Mouse (Mus musculus): ENCODE measurements around the gene Adcy6. TPM values are rescaled to one million over a fixed set of nuclear protein-coding genes. Genes with fewer than 3 reads are reported as not detected.
"Not testable (repeated sequence)": the region's sequence is repeated elsewhere in the genome, so short reads cannot be mapped to it uniquely, and the experiment has no call there.

Gene Adcy6
- polyA plus RNA-seq, 1 experiment from 2014 or later: 14.2 TPM

- Histone ChIP-seq H3K4me1 (no peaks in the 10 kb centered on the region), H3K9me3 (no peaks in the 10 kb centered on the region), H3K36me3 (replicated peaks) (peaks cover 77% of the 10 kb centered on the region), H3K27me3 (no peaks in the 10 kb centered on the region), H3K9ac (no peak overlapping the region), H3K27ac (no peak overlapping the region), H3K4me3 (replicated peaks) (no peak overlapping the region), H3K4me2 (no peak overlapping the region)
- ATAC-seq (ENCODE audit: low FRiP score): no peak
- WGBS: 74% methylated on average over 4 of the region's 4 CpGs
Observed at GRCm38 (mm10) chr15:98591396-98591795, 18.5 kb downstream of the Adcy6 start.

DNA sequence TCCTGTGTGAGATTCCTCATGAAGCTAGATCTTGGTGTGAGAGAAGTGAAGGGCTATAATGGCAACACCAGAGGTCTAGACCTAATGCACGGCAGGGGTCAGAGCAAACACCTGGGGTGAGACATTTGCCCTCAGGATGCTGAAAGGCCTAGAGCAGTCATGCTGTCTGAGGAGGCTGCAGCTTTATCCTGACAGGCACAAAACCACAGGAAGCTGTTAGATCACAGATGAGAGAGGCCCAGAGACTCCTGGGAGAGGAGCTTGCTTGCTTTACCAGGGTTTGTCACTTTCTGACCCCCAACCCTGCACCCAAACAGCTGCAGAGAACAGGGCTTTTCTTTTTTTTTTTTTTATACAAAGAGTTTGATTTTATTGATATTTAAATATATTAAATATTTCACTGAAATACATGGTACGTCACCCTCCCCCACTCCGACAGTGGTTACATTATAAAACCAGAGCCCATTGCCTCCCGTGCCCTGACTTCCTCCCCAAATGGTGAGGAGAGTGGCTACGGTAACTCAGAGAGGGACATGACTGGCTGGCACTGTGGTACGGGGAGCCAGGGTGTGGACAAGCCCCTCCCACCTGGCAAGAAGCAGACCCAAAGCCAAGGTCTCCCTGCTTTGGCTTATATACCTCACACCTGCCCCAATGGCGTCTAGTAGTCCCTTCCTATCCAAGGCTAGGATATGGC is 20.1 kb downstream of the Adcy6 start:
- no peak overlapping the region for H3K4me3 ChIP-seq (replicated peaks)
- 0 out of 2 replicates have a peak, but pooled peaks cover 1% of the 10 kb centered on the region for H3K4me1 ChIP-seq
- H3K27ac ChIP-seq: no peak overlapping the region
- no peak for ATAC-seq (ENCODE audit: low FRiP score)
- 83% methylated on average over 7 of the region's 7 CpGs for WGBS
- no peaks in the 10 kb centered on the region for H3K9me3 ChIP-seq
- no peaks in the 10 kb centered on the region for H3K27me3 ChIP-seq
- H3K36me3 ChIP-seq (replicated peaks): peaks cover 61% of the 10 kb centered on the region
- H3K4me2 ChIP-seq: no peak overlapping the region
- no peak overlapping the region for H3K9ac ChIP-seq

- Histone ChIP-seq H3K9me3 (no peaks in the 10 kb centered on the region), H3K4me3 (replicated peaks) (no peak overlapping the region), H3K27me3 (no peaks in the 10 kb centered on the region), H3K4me1 (0 out of 2 replicates have a peak, but pooled peaks cover 3% of the 10 kb centered on the region), H3K27ac (no peak overlapping the region), H3K36me3 (replicated peaks) (peaks cover 40% of the 10 kb centered on the region), H3K9ac (no peak overlapping the region), H3K4me2 (no peak overlapping the region)
- ATAC-seq (ENCODE audit: low FRiP score): no peak
- 93% methylated on average over 11 of the region's 11 CpGs for WGBS
Observed at GRCm38 (mm10) chr15:98587751-98588150, 22.1 kb downstream of the Adcy6 start.

DNA sequence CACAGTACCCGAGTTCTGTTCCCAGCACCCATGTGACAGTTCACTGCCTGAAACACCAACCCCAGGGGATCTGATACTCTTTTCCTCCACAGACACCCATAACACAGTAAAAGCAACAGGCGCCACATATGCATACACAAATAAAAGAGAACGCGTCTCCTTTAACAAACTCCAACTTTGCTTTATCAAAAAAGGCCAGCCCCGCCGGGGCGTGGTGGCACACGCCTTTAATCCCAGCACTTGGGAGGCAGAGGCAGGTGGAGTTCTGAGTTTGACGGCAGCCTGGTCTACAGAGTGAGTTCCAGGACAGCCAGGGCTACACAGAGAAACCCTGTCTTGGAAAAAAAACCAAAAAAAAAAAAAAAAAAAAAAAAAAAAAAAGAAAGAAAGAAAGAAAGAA is 23.7 kb downstream of the Adcy6 start:
- not testable (repeated sequence) for H3K9ac ChIP-seq; H3K27ac ChIP-seq; H3K4me2 ChIP-seq; H3K27me3 ChIP-seq; H3K9me3 ChIP-seq; H3K4me3 ChIP-seq (replicated peaks); ATAC-seq (ENCODE audit: low FRiP score); H3K4me1 ChIP-seq
- peaks cover 25% of the 10 kb centered on the region for H3K36me3 ChIP-seq (replicated peaks)
- WGBS: 87% methylated on average over 9 of the region's 9 CpGs

DNA sequence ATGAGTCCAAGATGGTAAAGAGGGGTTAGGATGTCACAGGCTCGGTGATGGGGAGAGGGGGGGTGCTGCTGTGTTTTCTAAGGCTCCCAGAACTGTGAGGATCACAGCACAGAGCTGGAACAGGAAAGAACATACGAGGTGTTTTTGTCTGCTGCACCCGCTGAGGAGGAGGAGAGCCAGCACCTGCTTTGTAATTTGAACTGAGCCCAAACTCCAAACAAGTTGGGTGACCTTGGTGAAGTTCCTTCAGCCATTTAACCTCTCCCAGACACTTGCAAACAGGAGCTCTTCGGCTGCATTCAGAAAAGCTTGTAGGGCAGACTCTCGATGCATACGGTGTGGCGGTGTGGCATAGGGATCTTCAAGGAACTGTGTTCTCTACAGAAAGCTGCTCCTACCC is 24.5 kb downstream of the Adcy6 start:
- 43% methylated on average over 7 of the region's 7 CpGs for WGBS
- Histone ChIP-seq H3K36me3 (replicated peaks) (peaks cover 18% of the 10 kb centered on the region), H3K4me3 (replicated peaks) (no peak overlapping the region), H3K27me3 (no peaks in the 10 kb centered on the region), H3K9ac (no peak overlapping the region), H3K4me1 (0 out of 2 replicates have a peak, but pooled peaks cover 3% of the 10 kb centered on the region), H3K27ac (no peak overlapping the region), H3K9me3 (no peaks in the 10 kb centered on the region), H3K4me2 (no peak overlapping the region)
- no peak for ATAC-seq (ENCODE audit: low FRiP score)

- H3K27ac ChIP-seq: no peak overlapping the region
- no peaks in the 10 kb centered on the region for H3K36me3 ChIP-seq (replicated peaks)
- H3K4me3 ChIP-seq (replicated peaks): no peak overlapping the region
- no peaks in the 10 kb centered on the region for H3K9me3 ChIP-seq
- no peak for ATAC-seq (ENCODE audit: low FRiP score)
- H3K4me2 ChIP-seq: no peak overlapping the region
- WGBS: 83% methylated on average over 8 of the region's 8 CpGs
- H3K9ac ChIP-seq: no peak overlapping the region
- H3K27me3 ChIP-seq: no peaks in the 10 kb centered on the region
- H3K4me1 ChIP-seq: 0 out of 2 replicates have a peak, but pooled peaks cover 3% of the 10 kb centered on the region
Observed at GRCm38 (mm10) chr15:98582996-98583395, 26.9 kb downstream of the Adcy6 start.

DNA sequence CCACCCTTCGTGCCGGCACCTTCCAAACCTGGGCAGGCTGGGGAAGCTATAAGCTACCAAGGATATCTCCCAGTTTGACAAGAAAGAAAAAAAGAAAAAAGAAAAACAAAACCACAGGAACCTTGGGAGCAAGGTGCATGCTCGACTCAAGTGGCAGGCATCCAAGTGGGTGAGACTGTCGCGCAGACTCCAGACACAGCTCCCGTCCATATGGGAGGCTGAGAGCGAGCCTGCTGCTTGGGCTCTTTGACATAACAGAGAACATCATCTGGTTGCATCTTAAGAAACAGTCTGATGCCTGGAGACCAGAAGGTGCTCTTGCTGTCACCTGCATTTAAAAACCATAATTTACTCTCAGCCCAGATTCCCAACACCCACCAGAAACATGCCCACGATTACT is 27.5 kb downstream of the Adcy6 start:
- Histone ChIP-seq H3K27ac (no peak overlapping the region), H3K4me3 (replicated peaks) (no peak overlapping the region), H3K27me3 (no peaks in the 10 kb centered on the region), H3K4me1 (0 out of 2 replicates have a peak, but pooled peaks cover 3% of the 10 kb centered on the region), H3K9ac (no peak overlapping the region), H3K36me3 (replicated peaks) (no peaks in the 10 kb centered on the region), H3K9me3 (no peaks in the 10 kb centered on the region), H3K4me2 (no peak overlapping the region)
- ATAC-seq (ENCODE audit: low FRiP score): no peak
- 86% methylated on average over 8 of the region's 8 CpGs for WGBS

- Histone ChIP-seq H3K4me1 (0 out of 2 replicates have a peak, but pooled peaks cover 3% of the 10 kb centered on the region), H3K4me2 (no peak overlapping the region), H3K4me3 (replicated peaks) (no peak overlapping the region), H3K9me3 (no peaks in the 10 kb centered on the region), H3K27ac (no peak overlapping the region), H3K27me3 (no peaks in the 10 kb centered on the region), H3K36me3 (replicated peaks) (no peaks in the 10 kb centered on the region), H3K9ac (no peak overlapping the region)
- ATAC-seq (ENCODE audit: low FRiP score): peak; percentile 86
- WGBS: 36% methylated on average over 5 of the region's 5 CpGs
Observed at GRCm38 (mm10) chr15:98579795-98580464, 29.9 kb downstream of the Adcy6 start.

- no peak overlapping the region for H3K9ac ChIP-seq
- no peaks in the 10 kb centered on the region for H3K4me1 ChIP-seq
- no peak overlapping the region for H3K4me3 ChIP-seq (replicated peaks)
- 93% methylated on average over 2 of the region's 2 CpGs for WGBS
- H3K27ac ChIP-seq: no peak overlapping the region
- ATAC-seq (ENCODE audit: low FRiP score): no peak
- no peaks in the 10 kb centered on the region for H3K9me3 ChIP-seq
- H3K36me3 ChIP-seq (replicated peaks): no peaks in the 10 kb centered on the region
- H3K4me2 ChIP-seq: no peak overlapping the region
- no peaks in the 10 kb centered on the region for H3K27me3 ChIP-seq
Observed at GRCm38 (mm10) chr15:98579310-98579709, 30.6 kb downstream of the Adcy6 start.

DNA sequence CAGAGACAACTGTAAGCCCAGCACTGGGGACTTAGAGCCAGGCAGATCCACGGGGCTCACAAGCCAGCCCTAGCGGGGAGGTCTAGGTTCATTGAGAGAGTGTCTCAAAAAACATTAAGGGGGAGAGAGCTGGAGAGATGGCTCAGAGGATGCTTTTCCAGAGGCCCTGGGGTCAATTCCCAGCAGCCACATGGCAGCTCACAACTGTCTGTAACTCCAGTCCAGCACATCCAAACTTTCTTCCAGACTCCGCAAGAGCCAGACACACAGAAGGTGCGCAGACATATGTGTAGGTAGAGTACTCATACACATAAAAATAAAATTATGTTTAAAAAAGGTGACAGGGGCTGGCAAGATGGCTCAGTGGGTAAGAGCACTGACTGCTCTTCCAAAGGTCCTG is 36.6 kb downstream of the Adcy6 start:
- no peak for ATAC-seq (ENCODE audit: low FRiP score)
- no peak overlapping the region for H3K4me3 ChIP-seq (replicated peaks)
- H3K9ac ChIP-seq: no peak overlapping the region
- peaks cover 10% of the 10 kb centered on the region for H3K4me1 ChIP-seq
- 80% methylated on average over 4 of the region's 4 CpGs for WGBS
- no peak overlapping the region for H3K4me2 ChIP-seq
- H3K9me3 ChIP-seq: no peaks in the 10 kb centered on the region
- no peaks in the 10 kb centered on the region for H3K36me3 ChIP-seq (replicated peaks)
- no peaks in the 10 kb centered on the region for H3K27me3 ChIP-seq
- no peak overlapping the region for H3K27ac ChIP-seq

DNA sequence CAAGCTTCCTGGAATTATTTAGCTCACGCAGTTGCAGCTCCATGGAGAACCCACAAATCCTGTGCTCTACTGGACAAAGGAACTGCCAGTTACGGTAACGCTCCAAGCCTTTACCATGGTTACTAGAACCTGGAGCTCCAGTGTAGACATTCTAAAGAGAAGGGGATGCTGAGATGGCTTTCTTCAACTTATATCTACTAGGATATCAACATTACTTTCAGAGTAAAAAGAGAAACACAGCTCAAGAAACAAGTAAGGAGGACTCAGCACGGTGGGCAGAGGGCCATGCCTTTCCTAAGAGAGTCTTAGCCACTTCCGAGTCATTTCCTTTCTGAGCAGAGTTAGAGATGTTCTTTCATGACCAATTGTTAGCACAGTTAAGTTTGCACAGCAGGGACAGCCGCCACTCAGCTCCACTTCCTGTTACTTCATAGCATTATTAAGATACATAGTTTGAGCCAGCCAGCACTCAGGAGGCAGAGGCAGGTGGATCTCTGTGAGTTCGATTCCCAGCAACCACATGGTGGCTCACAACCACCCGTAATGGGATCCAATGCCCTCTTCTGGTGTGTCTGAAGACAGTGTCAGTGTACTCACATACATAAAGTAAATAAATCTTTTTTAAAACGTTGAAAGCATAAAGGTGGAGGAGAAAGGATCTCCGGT is 38.9 kb downstream of the Adcy6 start, which contains the start of the genes Ccnt1 and 4930415O20Rik:
TSS of gene Ccnt1 (minus strand) at position 51 of the 666 bp plus-strand sequence.
TSS of gene 4930415O20Rik (plus strand) at position 132 of the 666 bp plus-strand sequence.
- H3K27ac ChIP-seq: no peak within 1 kb of the TSS
- H3K9me3 ChIP-seq: no peaks in the 10 kb centered on the region
- no peak within 1 kb of the TSS for H3K4me2 ChIP-seq
- 87% methylated on average over 10 of the region's 10 CpGs for WGBS
- H3K27me3 ChIP-seq: no peaks in the 10 kb centered on the region
- H3K4me3 ChIP-seq (replicated peaks): no peak within 1 kb of the TSS
- no peak for ATAC-seq (ENCODE audit: low FRiP score)
- no peaks in the 10 kb centered on the region for H3K36me3 ChIP-seq (replicated peaks)
- peaks cover 18% of the 10 kb centered on the region for H3K4me1 ChIP-seq
- H3K9ac ChIP-seq: no peak within 1 kb of the TSS

- WGBS: 85% methylated on average over 4 of the region's 4 CpGs
- Histone ChIP-seq H3K4me3 (replicated peaks) (no peak overlapping the region), H3K4me2 (no peak overlapping the region), H3K27me3 (no peaks in the 10 kb centered on the region), H3K4me1 (peaks cover 29% of the 10 kb centered on the region), H3K27ac (no peak overlapping the region), H3K9me3 (no peaks in the 10 kb centered on the region), H3K9ac (no peak overlapping the region), H3K36me3 (replicated peaks) (peaks cover 5% of the 10 kb centered on the region; the same call in 1 of the 2 replicates)
- ATAC-seq (ENCODE audit: low FRiP score): no peak
Observed at GRCm38 (mm10) chr15:98569795-98570365, 40.0 kb downstream of the Adcy6 start.
